Mouse (Mus musculus): ENCODE data around the gene Tmem151a. TPM values are rescaled to one million over a fixed set of nuclear protein-coding genes. Genes with fewer than 3 reads are reported as not detected.

Gene Tmem151a
- polyA plus RNA-seq (2015; fragmentation: Nextera tagmentation; extraction: Ambion mirVana) = 8.0 and 15.8 TPM in 2 replicates

GRCm38 (mm10) chr19:5085145-5085863 is at the start of gene Tmem151a:
Tmem151a (minus strand) TSS chr19:5085531.
- no peak for ATAC-seq
- under 1% methylated on average over 69 of the region's 69 CpGs for WGBS
- H3K4me1 ChIP-seq (replicated peaks; ENCODE audit: control insufficient read depth, insufficient read depth, low read length) = peaks cover 24% of the 10 kb centered on the region
- no peak within 1 kb of the TSS for H3K27ac ChIP-seq (ENCODE audit: low read length)
- H3K27me3 ChIP-seq (replicated peaks; ENCODE audit: control insufficient read depth, insufficient read depth, low read length) = peaks cover 55% of the 10 kb centered on the region
- H3K9me3 ChIP-seq (ENCODE audit: control insufficient read depth, low read length) = no peaks in the 10 kb centered on the region
- peak within 1 kb of the TSS; percentile 71 for H3K9ac ChIP-seq (replicated peaks; ENCODE audit: low read depth, low read length)
- H3K4me3 ChIP-seq (replicated peaks; ENCODE audit: low read length) = peak within 1 kb of the TSS; percentile 64
- H3K36me3 ChIP-seq (ENCODE audit: control insufficient read depth, insufficient read depth) = no peaks in the 10 kb centered on the region
- peak within 1 kb of the TSS; percentile 85 for H3K4me2 ChIP-seq (ENCODE audit: low read length)

GRCm38 (mm10) chr19:5131237-5131636 is 45.9 kb upstream of the Tmem151a start:
- Histone ChIP-seq H3K4me1 (replicated peaks; ENCODE audit: control insufficient read depth, insufficient read depth, low read length) (no peaks in the 10 kb centered on the region), H3K4me3 (replicated peaks; ENCODE audit: low read length) (no peak overlapping the region), H3K9ac (replicated peaks; ENCODE audit: low read depth, low read length) (no peak overlapping the region), H3K9me3 (ENCODE audit: control insufficient read depth, low read length) (no peaks in the 10 kb centered on the region), H3K27me3 (replicated peaks; ENCODE audit: control insufficient read depth, insufficient read depth, low read length) (no peaks in the 10 kb centered on the region), H3K4me2 (ENCODE audit: low read length) (no peak overlapping the region), H3K27ac (ENCODE audit: low read length) (no peak overlapping the region), H3K36me3 (ENCODE audit: control insufficient read depth, insufficient read depth) (no peaks in the 10 kb centered on the region)
- no peak for ATAC-seq
- WGBS = 80% methylated on average over 4 of the region's 4 CpGs

- H3K4me2 ChIP-seq (ENCODE audit: low read length) = no peak overlapping the region
- no peak for ATAC-seq
- no peaks in the 10 kb centered on the region for H3K36me3 ChIP-seq (ENCODE audit: control insufficient read depth, insufficient read depth)
- WGBS = 25% methylated on average over 1 of the region's 1 CpGs
- H3K4me1 ChIP-seq (replicated peaks; ENCODE audit: control insufficient read depth, insufficient read depth, low read length) = no peaks in the 10 kb centered on the region
- H3K4me3 ChIP-seq (replicated peaks; ENCODE audit: low read length) = no peak overlapping the region
- H3K27me3 ChIP-seq (replicated peaks; ENCODE audit: control insufficient read depth, insufficient read depth, low read length) = no peaks in the 10 kb centered on the region
- no peaks in the 10 kb centered on the region for H3K9me3 ChIP-seq (ENCODE audit: control insufficient read depth, low read length)
- no peak overlapping the region for H3K9ac ChIP-seq (replicated peaks; ENCODE audit: low read depth, low read length)
- no peak overlapping the region for H3K27ac ChIP-seq (ENCODE audit: low read length)
These were observed 44.4 kb upstream of the Tmem151a start for GRCm38 (mm10) chr19:5129770-5130169.

- 72% methylated on average over 7 of the region's 7 CpGs for WGBS
- H3K9ac ChIP-seq (replicated peaks; ENCODE audit: low read depth, low read length) = no peak overlapping the region
- no peaks in the 10 kb centered on the region for H3K9me3 ChIP-seq (ENCODE audit: control insufficient read depth, low read length)
- no peak overlapping the region for H3K4me2 ChIP-seq (ENCODE audit: low read length)
- no peak overlapping the region for H3K4me3 ChIP-seq (replicated peaks; ENCODE audit: low read length)
- H3K27me3 ChIP-seq (replicated peaks; ENCODE audit: control insufficient read depth, insufficient read depth, low read length) = no peaks in the 10 kb centered on the region
- H3K27ac ChIP-seq (ENCODE audit: low read length) = no peak overlapping the region
- no peaks in the 10 kb centered on the region for H3K36me3 ChIP-seq (ENCODE audit: control insufficient read depth, insufficient read depth)
- H3K4me1 ChIP-seq (replicated peaks; ENCODE audit: control insufficient read depth, insufficient read depth, low read length) = peaks cover under 1% of the 10 kb centered on the region; the same call in 1 of the 2 replicates
- no peak for ATAC-seq
These were observed 38.8 kb upstream of the Tmem151a start for GRCm38 (mm10) chr19:5124055-5124614.

GRCm38 (mm10) chr19:5123241-5123640 is 37.9 kb upstream of the Tmem151a start:
- no peak overlapping the region for H3K4me3 ChIP-seq (replicated peaks; ENCODE audit: low read length)
- H3K27me3 ChIP-seq (replicated peaks; ENCODE audit: control insufficient read depth, insufficient read depth, low read length) = no peaks in the 10 kb centered on the region
- no peak overlapping the region for H3K4me2 ChIP-seq (ENCODE audit: low read length)
- 89% methylated on average over 3 of the region's 3 CpGs for WGBS
- no peaks in the 10 kb centered on the region for H3K9me3 ChIP-seq (ENCODE audit: control insufficient read depth, low read length)
- H3K27ac ChIP-seq (ENCODE audit: low read length) = no peak overlapping the region
- H3K4me1 ChIP-seq (replicated peaks; ENCODE audit: control insufficient read depth, insufficient read depth, low read length) = peaks cover 8% of the 10 kb centered on the region; the same call in 1 of the 2 replicates
- H3K9ac ChIP-seq (replicated peaks; ENCODE audit: low read depth, low read length) = no peak overlapping the region
- H3K36me3 ChIP-seq (ENCODE audit: control insufficient read depth, insufficient read depth) = no peaks in the 10 kb centered on the region
- ATAC-seq = no peak

GRCm38 (mm10) chr19:5122492-5122891 is 37.2 kb upstream of the Tmem151a start:
- ATAC-seq = no peak
- no peaks in the 10 kb centered on the region for H3K9me3 ChIP-seq (ENCODE audit: control insufficient read depth, low read length)
- H3K27ac ChIP-seq (ENCODE audit: low read length) = no peak overlapping the region
- no peak overlapping the region for H3K4me3 ChIP-seq (replicated peaks; ENCODE audit: low read length)
- no peak overlapping the region for H3K9ac ChIP-seq (replicated peaks; ENCODE audit: low read depth, low read length)
- no peaks in the 10 kb centered on the region for H3K36me3 ChIP-seq (ENCODE audit: control insufficient read depth, insufficient read depth)
- H3K4me1 ChIP-seq (replicated peaks; ENCODE audit: control insufficient read depth, insufficient read depth, low read length) = peaks cover 8% of the 10 kb centered on the region; the same call in 1 of the 2 replicates
- no peaks in the 10 kb centered on the region for H3K27me3 ChIP-seq (replicated peaks; ENCODE audit: control insufficient read depth, insufficient read depth, low read length)
- 67% methylated on average over 10 of the region's 10 CpGs for WGBS
- H3K4me2 ChIP-seq (ENCODE audit: low read length) = no peak overlapping the region

- 0% methylated on average over 18 of the region's 18 CpGs for WGBS
- Histone ChIP-seq H3K27me3 (replicated peaks; ENCODE audit: control insufficient read depth, insufficient read depth, low read length) (no peaks in the 10 kb centered on the region), H3K4me1 (replicated peaks; ENCODE audit: control insufficient read depth, insufficient read depth, low read length) (peaks cover 19% of the 10 kb centered on the region), H3K27ac (ENCODE audit: low read length) (peak within 1 kb of the TSS; percentile 81), H3K4me2 (ENCODE audit: low read length) (peak within 1 kb of the TSS; percentile 56), H3K4me3 (replicated peaks; ENCODE audit: low read length) (peak within 1 kb of the TSS; percentile 63), H3K9ac (replicated peaks; ENCODE audit: low read depth, low read length) (peak within 1 kb of the TSS; percentile 77), H3K9me3 (ENCODE audit: control insufficient read depth, low read length) (no peaks in the 10 kb centered on the region), H3K36me3 (ENCODE audit: control insufficient read depth, insufficient read depth) (no peaks in the 10 kb centered on the region; the same call in 1 of the 2 replicates)
- ATAC-seq = no peak
These were observed 33.0 kb upstream of the Tmem151a start, which contains the start of gene Klc2 for GRCm38 (mm10) chr19:5118384-5118698. Klc2 (minus strand) TSS chr19:5118560.

GRCm38 (mm10) chr19:5117494-5118383 is 32.4 kb upstream of the Tmem151a start:
- peak overlapping the region; percentile 56 for H3K4me2 ChIP-seq (ENCODE audit: low read length)
- peak overlapping the region; percentile 77 for H3K9ac ChIP-seq (replicated peaks; ENCODE audit: low read depth, low read length)
- H3K9me3 ChIP-seq (ENCODE audit: control insufficient read depth, low read length) = no peaks in the 10 kb centered on the region
- WGBS = under 1% methylated on average over 83 of the region's 83 CpGs
- peak; percentile 91 for ATAC-seq
- H3K4me3 ChIP-seq (replicated peaks; ENCODE audit: low read length) = peak overlapping the region; percentile 63
- peaks cover 19% of the 10 kb centered on the region for H3K4me1 ChIP-seq (replicated peaks; ENCODE audit: control insufficient read depth, insufficient read depth, low read length)
- no peaks in the 10 kb centered on the region for H3K27me3 ChIP-seq (replicated peaks; ENCODE audit: control insufficient read depth, insufficient read depth, low read length)
- peak overlapping the region; percentile 81 for H3K27ac ChIP-seq (ENCODE audit: low read length)
- H3K36me3 ChIP-seq (ENCODE audit: control insufficient read depth, insufficient read depth) = no peaks in the 10 kb centered on the region; the same call in 1 of the 2 replicates

- H3K27me3 ChIP-seq (replicated peaks; ENCODE audit: control insufficient read depth, insufficient read depth, low read length) = no peaks in the 10 kb centered on the region
- H3K27ac ChIP-seq (ENCODE audit: low read length) = no peak overlapping the region
- no peak overlapping the region for H3K4me3 ChIP-seq (replicated peaks; ENCODE audit: low read length)
- no peak overlapping the region for H3K4me2 ChIP-seq (ENCODE audit: low read length)
- H3K9ac ChIP-seq (replicated peaks; ENCODE audit: low read depth, low read length) = no peak overlapping the region
- no peaks in the 10 kb centered on the region for H3K9me3 ChIP-seq (ENCODE audit: control insufficient read depth, low read length)
- peaks cover 14% of the 10 kb centered on the region for H3K36me3 ChIP-seq (ENCODE audit: control insufficient read depth, insufficient read depth)
- ATAC-seq = no peak
- 92% methylated on average over 7 of the region's 7 CpGs for WGBS
- H3K4me1 ChIP-seq (replicated peaks; ENCODE audit: control insufficient read depth, insufficient read depth, low read length) = peaks cover 15% of the 10 kb centered on the region
These were observed 28.5 kb upstream of the Tmem151a start for GRCm38 (mm10) chr19:5113783-5114182.

Measured in forebrain, embryonic 16.5 days (tissue).